Mouse (Mus musculus) embryonic facial prominence, embryonic 14.5 days (tissue): ENCODE measurements around the gene Gm44790. TPM values are rescaled to one million over a fixed set of nuclear protein-coding genes. Genes with fewer than 3 reads are reported as not detected.

Source experiments
- ATAC-seq: fragments of 200-750 bp; cut with Nextera tagmentation; 2 replicates; pipeline ENCODE4 v1.8.0; 2017; ENCODE audit warnings: low read depth, moderate number of reproducible peaks, moderate TSS enrichment
- DNase-seq: peaks from one replicate; pipeline ENCODE4 v3.0.0-alpha.2; 2015; ENCODE audit warnings: low spot score
- H3K27ac ChIP-seq: fragments of 300-500 bp; sonication (generic); replicated peaks from 2 replicates; pipeline ENCODE4 v1.5.1; 2014; ENCODE audit warnings: low read depth, mild to moderate bottlenecking, low read length, moderate library complexity
- H3K27me3 ChIP-seq: fragments of 300-500 bp; sonication (generic); replicated peaks from 2 replicates; pipeline ENCODE4 v1.6.1; 2014; ENCODE audit warnings: low read length; ENCODE audit not compliant: control insufficient read depth, insufficient read depth
- H3K36me3 ChIP-seq: fragments of 300-500 bp; sonication (generic); 2 replicates; pipeline ENCODE4 v1.6.1; 2014; ENCODE audit warnings: low read length, mixed read lengths; ENCODE audit not compliant: control insufficient read depth, insufficient read depth
- H3K4me1 ChIP-seq: fragments of 300-500 bp; sonication (generic); 2 replicates; pipeline ENCODE4 v1.6.1; 2014; ENCODE audit warnings: antibody characterized with exemption, low read length; ENCODE audit not compliant: control insufficient read depth, insufficient read depth
- H3K4me2 ChIP-seq: fragments of 300-500 bp; sonication (generic); 2 replicates; pipeline ENCODE4 v1.6.1; 2014; ENCODE audit warnings: low read depth, mild to moderate bottlenecking, low read length, moderate library complexity, mixed read lengths
- H3K4me3 ChIP-seq: fragments of 300-500 bp; sonication (generic); 2 replicates; pipeline ENCODE4 v1.5.1; 2014; ENCODE audit warnings: low read depth, mild to moderate bottlenecking, low read length
- H3K9ac ChIP-seq: fragments of 300-500 bp; sonication (generic); 2 replicates; pipeline ENCODE4 v1.6.1; 2014; ENCODE audit warnings: low read depth, mild to moderate bottlenecking, low read length, moderate library complexity, mixed read lengths
- H3K9me3 ChIP-seq: fragments of 300-500 bp; sonication (generic); 2 replicates; pipeline ENCODE4 v1.6.1; 2016; ENCODE audit warnings: low read length; ENCODE audit not compliant: control insufficient read depth
- WGBS: fragments of 180-500 bp; shearing (Covaris S2); extraction: QIAGEN DNeasy Blood & Tissue Kit; methylation state at CpG from one replicate; pipeline ENCODE4 v1.1.7; 2014; 5-methylcytosine and 5-hydroxymethylcytosine counted together
- polyA plus RNA-seq: library from polyadenylated mRNA; unstranded; fragments of >200 nt; fragmentation: Nextera tagmentation; extraction: Ambion mirVana; gene quantifications from 2 replicates; pipeline ENCODE4 v1.2.1, GENCODE M21; 2014

The Gm44790 gene
- polyA plus RNA-seq, 1 experiment from 2014 or later = not detected

DNA sequence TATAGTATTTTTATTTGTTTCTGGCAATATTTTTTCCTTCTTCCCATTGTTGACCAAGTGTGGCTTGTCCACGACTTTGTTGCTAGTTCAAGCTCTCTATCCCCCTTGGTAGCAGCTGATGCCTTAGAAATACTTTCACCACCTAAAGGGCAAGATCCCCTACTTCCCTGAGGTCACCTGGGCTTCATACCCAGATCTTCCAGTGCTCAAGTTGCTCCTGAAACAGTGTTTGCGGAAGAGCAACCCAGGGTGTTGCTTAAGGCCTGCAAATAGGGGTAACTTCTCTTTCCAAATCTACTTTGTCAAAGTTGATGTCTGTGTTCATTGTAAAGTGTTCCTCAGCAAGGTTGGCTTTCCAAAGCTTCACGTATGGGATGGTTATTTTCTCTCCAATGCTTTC is 7.2 kb upstream of the Gm44790 start:
- WGBS = 89% methylated on average over 3 of the region's 3 CpGs
- Histone ChIP-seq H3K27ac (no peak overlapping the region), H3K4me1 (no peaks in the 10 kb centered on the region), H3K9me3 (no peaks in the 10 kb centered on the region), H3K27me3 (no peaks in the 10 kb centered on the region), H3K4me2 (no peak overlapping the region), H3K36me3 (peaks cover 89% of the 10 kb centered on the region), H3K9ac (no peak overlapping the region), H3K4me3 (no peak overlapping the region)
- ATAC-seq (no peak), DNase-seq (no peak)

DNA sequence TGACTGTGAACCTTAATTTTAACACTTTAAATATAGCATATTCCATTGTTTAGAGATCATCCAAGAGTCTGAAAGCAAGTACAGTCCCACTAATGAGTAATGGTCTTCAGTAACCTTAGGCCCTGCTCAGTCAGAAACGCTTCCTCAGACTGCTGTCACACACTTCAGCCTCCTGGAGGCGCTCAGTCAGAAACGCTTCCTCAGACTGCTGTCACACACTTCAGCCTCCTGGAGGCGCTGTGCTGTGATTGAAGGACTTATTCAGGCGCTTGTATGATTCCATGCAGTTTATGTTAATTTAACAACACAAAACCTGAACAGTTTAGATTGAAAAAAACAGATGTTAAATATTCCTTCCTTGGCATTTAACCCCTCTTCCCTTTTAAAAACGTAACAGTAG is 6.0 kb upstream of the Gm44790 start:
- H3K9me3 ChIP-seq = no peaks in the 10 kb centered on the region
- H3K4me3 ChIP-seq = no peak overlapping the region
- H3K4me2 ChIP-seq = no peak overlapping the region
- H3K4me1 ChIP-seq = no peaks in the 10 kb centered on the region
- ATAC-seq (no peak), DNase-seq (no peak)
- WGBS = 79% methylated on average over 6 of the region's 6 CpGs
- H3K27me3 ChIP-seq = no peaks in the 10 kb centered on the region
- H3K9ac ChIP-seq = no peak overlapping the region
- H3K27ac ChIP-seq = no peak overlapping the region
- peaks cover 90% of the 10 kb centered on the region for H3K36me3 ChIP-seq

DNA sequence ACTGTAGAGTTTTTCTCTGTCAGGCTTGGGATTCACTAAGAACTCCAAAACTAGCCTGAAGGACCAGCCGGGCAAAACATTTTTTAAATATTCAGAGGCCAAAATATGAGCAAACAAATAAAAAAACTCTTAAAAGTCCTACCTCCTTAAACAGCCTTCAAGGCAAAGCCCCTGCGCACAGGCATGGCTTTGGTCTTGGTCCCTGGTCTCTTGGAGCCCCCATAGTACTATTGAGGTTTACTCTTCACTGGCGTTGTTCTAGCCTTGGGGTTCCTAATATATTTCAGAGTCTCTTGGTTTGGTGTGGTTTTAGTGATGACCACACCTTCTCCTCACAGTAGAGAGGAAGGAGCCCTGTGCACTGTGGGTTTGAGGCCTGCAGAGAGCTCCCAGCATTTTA is 5.1 kb downstream of the Gm44790 start:
- Histone ChIP-seq H3K4me2 (no peak overlapping the region), H3K4me3 (no peak overlapping the region), H3K27ac (no peak overlapping the region), H3K9me3 (no peaks in the 10 kb centered on the region), H3K27me3 (no peaks in the 10 kb centered on the region), H3K36me3 (peaks cover 91% of the 10 kb centered on the region), H3K4me1 (no peaks in the 10 kb centered on the region), H3K9ac (no peak overlapping the region)
- DNase-seq (no peak), ATAC-seq (no peak)
- WGBS = 94% methylated on average over 3 of the region's 3 CpGs

DNA sequence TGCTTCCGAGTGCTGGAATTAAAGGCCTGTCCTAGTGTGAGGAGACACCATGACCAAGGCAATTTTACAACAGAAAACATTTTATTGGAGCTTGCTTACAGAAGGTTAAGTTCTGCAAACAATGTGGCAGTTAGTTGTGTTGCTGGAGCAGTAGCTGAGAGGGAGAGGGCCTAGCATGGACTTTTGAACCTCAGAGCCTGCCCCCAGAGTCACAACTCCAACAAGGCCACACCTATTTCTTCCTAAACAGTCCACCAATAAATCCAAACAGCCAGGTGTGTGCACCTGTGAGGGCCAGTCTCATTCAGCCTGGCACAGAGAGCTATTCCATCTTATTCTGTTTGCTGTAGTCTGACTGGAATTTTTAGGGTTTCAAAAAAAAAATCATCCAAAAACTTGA is 7.2 kb downstream of the Gm44790 start:
- no peaks in the 10 kb centered on the region for H3K4me1 ChIP-seq
- ATAC-seq (no peak), DNase-seq (no peak)
- H3K36me3 ChIP-seq = peaks cover 70% of the 10 kb centered on the region
- 100% methylated on average over 1 of the region's 1 CpGs for WGBS
- H3K4me2 ChIP-seq = no peak overlapping the region
- no peaks in the 10 kb centered on the region for H3K27me3 ChIP-seq
- no peak overlapping the region for H3K4me3 ChIP-seq
- H3K27ac ChIP-seq = no peak overlapping the region
- H3K9ac ChIP-seq = no peak overlapping the region
- no peaks in the 10 kb centered on the region for H3K9me3 ChIP-seq

DNA sequence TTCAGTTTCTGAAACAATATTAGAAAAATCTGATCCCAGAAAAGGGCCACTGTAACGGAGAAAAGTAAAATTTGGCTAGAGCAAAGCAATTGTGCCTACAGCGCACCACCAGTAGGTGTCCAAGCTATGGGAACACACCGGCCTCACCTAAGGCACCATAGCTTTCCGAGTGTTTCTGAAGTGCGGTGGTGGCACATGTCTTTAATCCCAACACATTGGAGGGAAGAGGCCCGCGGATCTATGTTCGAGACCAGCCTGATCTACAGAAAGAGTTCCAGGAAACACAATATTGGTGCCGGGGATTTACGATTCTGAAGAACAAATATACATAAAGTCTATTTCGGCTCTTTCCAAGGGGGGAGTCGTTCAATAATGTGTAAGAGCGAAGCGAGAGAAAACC is 11.3 kb downstream of the Gm44790 start:
- peak; percentile 79 for DNase-seq
- Histone ChIP-seq H3K4me2 (peak overlapping the region; percentile 64), H3K4me1 (peaks cover 4% of the 10 kb centered on the region; the same call in 1 of the 2 replicates), H3K36me3 (peaks cover 34% of the 10 kb centered on the region), H3K9ac (peak overlapping the region; percentile 91), H3K4me3 (peak overlapping the region; percentile 87), H3K27ac (peak overlapping the region; percentile 97), H3K27me3 (no peaks in the 10 kb centered on the region), H3K9me3 (no peaks in the 10 kb centered on the region)
- WGBS = 1% methylated on average over 14 of the region's 14 CpGs
- peak; percentile 60 for ATAC-seq

DNA sequence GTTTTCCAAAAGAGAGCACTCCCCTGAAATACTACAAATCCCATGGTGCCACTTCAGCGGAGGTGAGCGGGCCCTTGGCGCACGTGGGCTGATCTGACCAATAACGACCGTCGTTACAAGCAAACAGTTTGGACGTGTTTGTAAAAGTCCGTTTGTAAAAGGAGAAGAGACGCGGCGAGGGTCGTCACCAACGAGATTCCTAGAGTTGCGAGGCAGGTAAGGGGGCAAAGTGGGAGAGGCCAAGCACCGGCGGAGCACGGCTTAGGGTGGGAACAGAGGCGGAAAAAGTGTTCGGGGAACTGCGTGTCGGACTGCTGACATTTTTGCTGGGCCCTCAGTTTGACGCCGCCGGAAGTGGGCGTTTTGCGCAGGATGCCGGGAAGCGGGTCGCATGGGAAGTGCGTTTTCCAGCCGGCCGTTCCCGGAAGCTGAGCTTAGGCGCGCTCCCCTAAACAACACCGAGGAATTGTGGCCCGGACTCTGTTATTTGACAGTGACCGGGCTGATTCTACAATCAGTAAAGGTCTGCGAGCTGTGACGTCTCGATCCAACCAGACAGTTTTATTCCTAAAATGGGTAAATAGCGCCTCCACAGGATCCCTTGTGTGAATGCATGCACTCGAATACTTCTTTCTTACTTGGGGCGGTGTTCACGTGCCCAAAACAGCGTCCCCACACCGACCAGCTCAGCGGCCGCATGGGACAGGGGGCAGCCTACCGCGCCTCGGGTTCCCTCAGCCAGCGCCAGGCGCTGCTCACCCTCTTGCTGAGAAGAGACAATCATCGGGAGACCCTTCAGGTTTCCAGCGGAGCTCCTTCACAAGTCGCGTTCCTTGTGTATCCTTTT is 12.0 kb downstream of the Gm44790 start, which contains the start of gene C87436:
TSS of gene C87436 (plus strand) at position 103 of the 847 bp plus-strand sequence.
- Histone ChIP-seq H3K9ac (peak within 1 kb of the TSS; percentile 91), H3K4me2 (peak within 1 kb of the TSS; percentile 81), H3K4me1 (peaks cover 4% of the 10 kb centered on the region; the same call in 1 of the 2 replicates), H3K36me3 (peaks cover 31% of the 10 kb centered on the region), H3K27ac (peak within 1 kb of the TSS; percentile 97), H3K4me3 (peak within 1 kb of the TSS; percentile 87), H3K27me3 (no peaks in the 10 kb centered on the region), H3K9me3 (no peaks in the 10 kb centered on the region)
- ATAC-seq (peak; percentile 95), DNase-seq (peak; percentile 98)
- WGBS = under 1% methylated on average over 59 of the region's 59 CpGs

DNA sequence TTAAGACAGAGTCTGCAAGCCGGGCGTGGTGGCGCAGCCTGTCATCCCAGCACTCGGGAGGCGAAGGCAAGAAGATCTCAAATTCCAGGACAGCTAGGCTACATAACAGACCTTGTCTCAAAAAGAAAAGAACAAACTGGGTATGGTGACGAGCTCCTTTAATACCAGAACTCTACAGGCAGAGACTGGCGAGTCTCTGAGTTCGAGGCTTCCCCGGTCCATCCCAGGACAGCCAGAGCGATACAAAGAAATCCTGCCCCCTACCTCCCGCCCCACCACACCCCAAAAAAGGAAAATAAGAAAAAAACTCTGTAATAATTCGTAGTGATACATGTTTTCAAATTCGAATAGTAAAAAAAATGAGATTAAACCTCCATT is 12.7 kb downstream of the Gm44790 start:
- H3K27me3 ChIP-seq = no peaks in the 10 kb centered on the region
- no peak for ATAC-seq
- no peak for DNase-seq
- peak overlapping the region; percentile 91 for H3K9ac ChIP-seq
- peak overlapping the region; percentile 87 for H3K4me3 ChIP-seq
- peaks cover 34% of the 10 kb centered on the region for H3K36me3 ChIP-seq
- peak overlapping the region; percentile 81 for H3K4me2 ChIP-seq
- H3K9me3 ChIP-seq = no peaks in the 10 kb centered on the region
- H3K4me1 ChIP-seq = peaks cover 4% of the 10 kb centered on the region; the same call in 1 of the 2 replicates
- H3K27ac ChIP-seq = peak overlapping the region; percentile 97
- WGBS = 2% methylated on average over 13 of the region's 13 CpGs

DNA sequence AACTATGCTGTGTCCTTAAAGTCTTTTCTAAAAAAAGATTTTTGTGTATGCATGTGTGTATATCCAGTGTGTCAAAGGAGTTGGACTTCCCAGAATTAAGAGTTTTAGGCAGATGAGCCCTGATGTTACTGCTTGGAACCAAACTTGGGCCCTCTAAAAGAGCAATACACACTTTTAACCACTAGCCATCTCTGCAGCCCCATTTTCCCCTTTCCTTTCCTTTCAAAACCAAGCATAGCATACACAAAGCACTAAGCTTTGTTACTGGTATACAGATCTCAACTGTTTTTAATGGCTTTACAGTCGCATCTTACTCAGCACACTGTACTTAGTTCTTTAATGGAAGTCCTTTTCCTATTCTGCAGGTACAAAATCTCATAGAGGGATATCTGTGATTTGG is 13.1 kb downstream of the Gm44790 start:
- DNase-seq (no peak), ATAC-seq (no peak)
- H3K27me3 ChIP-seq = no peaks in the 10 kb centered on the region
- 85% methylated on average over 1 of the region's 1 CpGs for WGBS
- H3K4me2 ChIP-seq = peak overlapping the region; percentile 81
- H3K4me3 ChIP-seq = peak overlapping the region; percentile 87
- H3K4me1 ChIP-seq = peaks cover 4% of the 10 kb centered on the region; the same call in 1 of the 2 replicates
- H3K36me3 ChIP-seq = peaks cover 34% of the 10 kb centered on the region
- H3K27ac ChIP-seq = 0 out of 2 replicates have a peak overlapping the region, but pooled peaks have one; percentile 97
- H3K9ac ChIP-seq = peak overlapping the region; percentile 91
- no peaks in the 10 kb centered on the region for H3K9me3 ChIP-seq
